18 mouse cellular contexts compared by ENCODE assay signal in genomic region chr10:14020253-14020652, GRCm38 (mm10). TPM values are rescaled to one million over a fixed set of nuclear protein-coding genes. Genes with fewer than 3 reads are reported as not detected.
A peak's percentile ranks its signal among the peaks of the same experiment; 100 is the strongest.
DNase-seq lines count a peak whose midpoint lies in the region; ATAC-seq and TF ChIP-seq lines count a peak whose summit lies in the region.
"Had no signal": no experiment of that assay in that cellular context is flagged by ENCODE, and none has a peak within 500 bp of the region (broad histone marks: within the 10 kb centered on the region; RNA-seq: fewer than 3 reads in every experiment).

No protein-coding gene starts in this region.

- DNase-seq in forebrain, postnatal 0 days, result peak; percentile 29
- DNase-seq in heart, adult 2 months, result no peak
- peak; percentile 38 for DNase-seq in lung, postnatal 0 days (ENCODE audit: low spot score)
- DNase-seq in lung, adult 2 months, result no peak
- DNase-seq: cerebellum, adult 2 months; cerebellum, postnatal 36 days; kidney, postnatal 4 days; lung, adult 18-20 months; right cerebral cortex, postnatal 4 days had no signal

- no peaks in the 10 kb centered on the region for H3K27me3 ChIP-seq in forebrain, postnatal 0 days (ENCODE audit: insufficient read depth, low read length)
- H3K27me3 ChIP-seq in forebrain, embryonic 12.5 days, result no peaks in the 10 kb centered on the region
- H3K27me3 ChIP-seq in heart, embryonic 14.5 days (ENCODE audit: control insufficient read depth, insufficient read depth, low read length), result no peaks in the 10 kb centered on the region
- H3K27me3 ChIP-seq in heart, adult 2 months (ENCODE audit: control insufficient read depth, insufficient read depth, low read length), result no peaks in the 10 kb centered on the region
- no peaks in the 10 kb centered on the region for H3K27me3 ChIP-seq in lung, postnatal 0 days (replicated peaks; ENCODE audit: insufficient read depth, low read length)
- H3K27me3 ChIP-seq: CH12.LX; kidney, embryonic 15.5 days had no signal

- peaks cover 5% of the 10 kb centered on the region for H3K4me1 ChIP-seq in forebrain, postnatal 0 days (ENCODE audit: insufficient read depth)
- peaks cover 16% of the 10 kb centered on the region for H3K4me1 ChIP-seq in forebrain, embryonic 12.5 days
- peaks cover 10 to 59% of the 10 kb centered on the region in 2 experiments for H3K4me1 ChIP-seq in heart, embryonic 14.5 days (ENCODE audit: control insufficient read depth in 2 of 2, insufficient read depth in 2 of 2, low read length in 2 of 2)
- peaks cover 12% of the 10 kb centered on the region for H3K4me1 ChIP-seq in heart, adult 2 months (ENCODE audit: control insufficient read depth, insufficient read depth, low read length)
- H3K4me1 ChIP-seq in lung, postnatal 0 days (ENCODE audit: insufficient read depth, low read depth, low read length), result peaks cover 7% of the 10 kb centered on the region; the same call in 1 of the 2 replicates
- H3K4me1 ChIP-seq in lung, adult 2 months (ENCODE audit: control insufficient read depth, insufficient read depth, low read length), result peaks cover 3% of the 10 kb centered on the region
- peaks cover 16% of the 10 kb centered on the region for H3K4me1 ChIP-seq in olfactory bulb, adult 2 months (ENCODE audit: control insufficient read depth, insufficient read depth, low read length)

- no peak for TF ChIP-seq EP300 in heart, adult 2 months (IDR thresholded peaks at IDR 0.05; ENCODE audit: insufficient read depth, low read depth, low read length)
- no peak for TF ChIP-seq EP300 in lung, postnatal 0 days (IDR thresholded peaks at IDR 0.05)

- WGBS in forebrain, postnatal 0 days, result 51% methylated on average over 7 of the region's 7 CpGs
- WGBS in forebrain, embryonic 12.5 days, result 58% methylated on average over 7 of the region's 7 CpGs
- 11% methylated on average over 7 of the region's 7 CpGs for WGBS in heart, embryonic 14.5 days
- 21% methylated on average over 7 of the region's 7 CpGs for WGBS in heart, adult 2 months
- 47% methylated on average over 7 of the region's 7 CpGs for WGBS in lung, postnatal 0 days
- 55% methylated on average over 7 of the region's 7 CpGs for WGBS in lung, adult 2 months
- 39% methylated on average over 7 of the region's 7 CpGs for WGBS in olfactory bulb, adult 2 months

- no peak overlapping the region for H3K27ac ChIP-seq in forebrain, postnatal 0 days (ENCODE audit: low read depth, low read length)
- no peak overlapping the region for H3K27ac ChIP-seq in forebrain, embryonic 12.5 days
- no peak overlapping the region; a peak in 1 of 4 replicates for H3K27ac ChIP-seq in heart, embryonic 14.5 days (replicated peaks in 1 of 2; ENCODE audit: control insufficient read depth in 1 of 2, insufficient read depth in 1 of 2, low read depth in 2 of 2, low read length in 2 of 2)
- H3K27ac ChIP-seq in heart, adult 2 months, result no peak overlapping the region
- no peak overlapping the region for H3K27ac ChIP-seq in lung, postnatal 0 days (ENCODE audit: low read length)
- H3K27ac ChIP-seq in olfactory bulb, adult 2 months (ENCODE audit: insufficient read depth, low read depth, low read length), result peak overlapping the region; percentile 42
- H3K27ac ChIP-seq: kidney, embryonic 15.5 days had no signal

- H3K9me3 ChIP-seq in forebrain, postnatal 0 days (ENCODE audit: low read length), result no peaks in the 10 kb centered on the region
- no peaks in the 10 kb centered on the region for H3K9me3 ChIP-seq in forebrain, embryonic 12.5 days
- H3K9me3 ChIP-seq in heart, embryonic 14.5 days (ENCODE audit: control insufficient read depth, low read length), result no peaks in the 10 kb centered on the region
- no peaks in the 10 kb centered on the region for H3K9me3 ChIP-seq in lung, postnatal 0 days (ENCODE audit: low read length)
- H3K9me3 ChIP-seq: kidney, embryonic 15.5 days had no signal

- peak; percentile 42; the same call in 1 of the 2 replicates for ATAC-seq in forebrain, postnatal 0 days
- no peak for ATAC-seq in forebrain, embryonic 12.5 days (ENCODE audit: low FRiP score)
- ATAC-seq in heart, embryonic 14.5 days (ENCODE audit: insufficient number of reproducible peaks, insufficient read depth, low FRiP score, low read depth), result no peak
- peak; percentile 34; the same call in 1 of the 2 replicates for ATAC-seq in lung, postnatal 0 days
- ATAC-seq: hindbrain, embryonic 16.5 days; intestine, embryonic 16.5 days had no signal

- no peak for TF ChIP-seq CTCF in forebrain, postnatal 0 days (IDR thresholded peaks at IDR 0.05; ENCODE audit: low read depth)
- no peak for TF ChIP-seq CTCF in heart, adult 2 months (IDR thresholded peaks at IDR 0.05)
- no peak for TF ChIP-seq CTCF in lung, postnatal 0 days (IDR thresholded peaks at IDR 0.05)
- no peak for TF ChIP-seq CTCF in lung, adult 2 months (IDR thresholded peaks at IDR 0.05; ENCODE audit: insufficient read depth, low read length)
- TF ChIP-seq CTCF in olfactory bulb, adult 2 months (IDR thresholded peaks at IDR 0.05; ENCODE audit: insufficient read depth, low read depth, low read length), result no peak

- H3K79me2 ChIP-seq in heart, adult 2 months (replicated peaks; ENCODE audit: control insufficient read depth, insufficient read depth, low read length), result peaks cover 8% of the 10 kb centered on the region; the same call in 1 of the 2 replicates

- no peaks in the 10 kb centered on the region for H3K36me3 ChIP-seq in forebrain, postnatal 0 days (ENCODE audit: insufficient read depth)
- no peaks in the 10 kb centered on the region for H3K36me3 ChIP-seq in forebrain, embryonic 12.5 days (replicated peaks)
- H3K36me3 ChIP-seq in heart, embryonic 14.5 days (ENCODE audit: control insufficient read depth, insufficient read depth, low read length), result no peaks in the 10 kb centered on the region
- peaks cover 30% of the 10 kb centered on the region for H3K36me3 ChIP-seq in heart, adult 2 months (ENCODE audit: control insufficient read depth, insufficient read depth, low read length)
- H3K36me3 ChIP-seq in lung, postnatal 0 days (ENCODE audit: insufficient read depth, low read length), result no peaks in the 10 kb centered on the region
- H3K36me3 ChIP-seq: kidney, embryonic 15.5 days had no signal

- peak overlapping the region; percentile 19 for H3K4me2 ChIP-seq in forebrain, postnatal 0 days (ENCODE audit: low read depth)
- no peak overlapping the region for H3K4me2 ChIP-seq in forebrain, embryonic 12.5 days
- peak overlapping the region; percentile 29 for H3K4me2 ChIP-seq in heart, embryonic 14.5 days (ENCODE audit: low read length)
- no peak overlapping the region for H3K4me2 ChIP-seq in lung, postnatal 0 days (replicated peaks; ENCODE audit: low read depth, low read length)
- H3K4me2 ChIP-seq: kidney, embryonic 15.5 days; liver, embryonic 11.5 days had no signal

- no peak overlapping the region for H3K9ac ChIP-seq in forebrain, postnatal 0 days
- H3K9ac ChIP-seq in forebrain, embryonic 12.5 days, result no peak overlapping the region
- H3K9ac ChIP-seq in heart, embryonic 14.5 days (ENCODE audit: low read length), result 0 out of 2 replicates have a peak overlapping the region, but pooled peaks have one; percentile 16
- H3K9ac ChIP-seq in heart, adult 2 months (ENCODE audit: low read depth, low read length), result no peak overlapping the region
- H3K9ac ChIP-seq in lung, postnatal 0 days (replicated peaks; ENCODE audit: low read depth), result no peak overlapping the region
- H3K9ac ChIP-seq: kidney, embryonic 15.5 days had no signal

- intact Hi-C loops in heart, adult 2 months (cut with DNase I), result no loop called here

- no peak overlapping the region for H3K4me3 ChIP-seq in forebrain, postnatal 0 days (ENCODE audit: low read depth, low read length)
- no peak overlapping the region for H3K4me3 ChIP-seq in forebrain, embryonic 12.5 days (replicated peaks)
- H3K4me3 ChIP-seq in heart, embryonic 14.5 days (ENCODE audit: control insufficient read depth in 1 of 2, insufficient read depth in 1 of 2, low read depth in 1 of 2, low read length in 2 of 2), result no peak overlapping the region
- H3K4me3 ChIP-seq in heart, adult 2 months, result no peak overlapping the region
- H3K4me3 ChIP-seq in lung, postnatal 0 days (ENCODE audit: low read depth, low read length), result no peak overlapping the region
- no peak overlapping the region for H3K4me3 ChIP-seq in lung, adult 2 months (replicated peaks; ENCODE audit: extremely low read depth, low read depth, low read length)
- H3K4me3 ChIP-seq in olfactory bulb, adult 2 months (ENCODE audit: insufficient read depth, low read depth, low read length), result no peak overlapping the region
- H3K4me3 ChIP-seq: kidney, embryonic 15.5 days had no signal

- TF ChIP-seq POLR2A in heart, adult 2 months (IDR thresholded peaks at IDR 0.05; ENCODE audit: insufficient read depth, low read depth, low read length), result no peak
- TF ChIP-seq POLR2A in lung, adult 2 months (IDR thresholded peaks at IDR 0.05; ENCODE audit: borderline replicate concordance, extremely low read depth, low read depth, low read length), result no peak
- TF ChIP-seq POLR2A in olfactory bulb, adult 2 months (IDR thresholded peaks at IDR 0.05; ENCODE audit: insufficient read depth, low read depth, low read length), result no peak

RNA-seq across cellular contexts. Expression of gene Hivep2, which starts 54.4 kb away (rescaled TPM):
- 55.4 and 66.6 TPM in 2 replicates for total RNA-seq in forebrain, postnatal 0 days (2014; rRNA removed)
- 17.8 and 22.9 TPM in 2 replicates for polyA plus RNA-seq in forebrain, postnatal 0 days (2015; fragmentation: Nextera tagmentation; extraction: Ambion mirVana)
- polyA plus RNA-seq in forebrain, embryonic 12.5 days (2016; fragmentation: Nextera tagmentation; extraction: Ambion mirVana), result 4.5 and 5.2 TPM in 2 replicates
- 6.8 and 9.9 TPM in 2 replicates for polyA plus RNA-seq in heart, embryonic 14.5 days (2014; fragmentation: Nextera tagmentation; extraction: Ambion mirVana)
- total RNA-seq in heart, adult 2 months (2021), result 10 to 100 TPM; 20.9 to 22.6 TPM
- polyA plus RNA-seq in heart, adult 2 months (2012; rRNA removed), result 5.3 and 10.3 TPM in 2 replicates
- 4.5 and 6.2 TPM in 2 replicates for polyA plus RNA-seq in lung, postnatal 0 days (2015; fragmentation: Nextera tagmentation; extraction: Ambion mirVana)
- 7.9 and 11.0 TPM in 2 replicates for polyA plus RNA-seq in lung, adult 2 months (2012; rRNA removed)
- polyA plus RNA-seq in olfactory bulb, adult 2 months (2012; ENCODE audit: insufficient read depth, insufficient read length, low replicate concordance, missing spikeins), result 134 and 206 TPM in 2 replicates
- total RNA-seq: MEL had no signal

Comparison
In these comparisons a context has a peak if more than half of its experiments do, and no peak if none do; other contexts are left out.
1. ATAC-seq: peak in forebrain, postnatal 0 days (single experiment) and lung, postnatal 0 days (single experiment); none in forebrain, embryonic 12.5 days (single experiment) and heart, embryonic 14.5 days (single experiment).
2. DNase-seq: peak in forebrain, postnatal 0 days (single experiment) and lung, postnatal 0 days (single experiment); none in heart, adult 2 months (0 of 2) and lung, adult 2 months (single experiment).
3. H3K4me2 ChIP-seq: peak in forebrain, postnatal 0 days (single experiment) and heart, embryonic 14.5 days (single experiment); none in forebrain, embryonic 12.5 days (single experiment) and lung, postnatal 0 days (single experiment).